Mouse (Mus musculus) embryonic fibroblast, embryonic 13.5 days (primary cell): ENCODE data around the gene Arntl.

ENCODE experiments used
- CTCF ChIP-seq: IDR thresholded peaks from 2 replicates; pipeline ENCODE4 v1.5.1; 2011; ENCODE audit warnings: mild to moderate bottlenecking, control low read depth, low read length, moderate library complexity, borderline replicate concordance; ENCODE audit not compliant: insufficient read depth
- POLR2A ChIP-seq: IDR thresholded peaks from 2 replicates; pipeline ENCODE4 v1.6.1; 2011; ENCODE audit warnings: low read depth, mild to moderate bottlenecking, control low read depth, low read length, moderate library complexity

- no peak for TF ChIP-seq CTCF
- TF ChIP-seq POLR2A: no peak
These were observed 12.2 kb downstream of the Arntl start for GRCm38 (mm10) chr7:113219416-113219815.
